Mouse (Mus musculus) lung, embryonic 15.5 days (tissue): Measurements from ENCODE around the gene Olfr1359. TPM values are rescaled to one million over a fixed set of nuclear protein-coding genes. Genes with fewer than 3 reads are reported as not detected.
"Not testable (repeated sequence)": the region's sequence is repeated elsewhere in the genome, so short reads cannot be mapped to it uniquely, and the experiment has no call there.

Experiments used
- ATAC-seq: fragments of 200-750 bp; cut with Nextera tagmentation; 2 replicates; pipeline ENCODE4 v1.8.0; 2017; ENCODE audit warnings: moderate number of reproducible peaks, borderline replicate concordance; ENCODE audit not compliant: low FRiP score, low TSS enrichment; ENCODE audit errors: extremely low read depth
- H3K27ac ChIP-seq: fragments of 300-500 bp; sonication (generic); 2 replicates; pipeline ENCODE4 v1.5.1; 2015; ENCODE audit warnings: moderate library complexity, mild to moderate bottlenecking, inconsistent platforms
- H3K27me3 ChIP-seq: fragments of 300-500 bp; sonication (generic); 2 replicates; pipeline ENCODE4 v1.6.1; 2015; ENCODE audit warnings: inconsistent platforms
- H3K36me3 ChIP-seq: fragments of 300-500 bp; sonication (generic); 2 replicates; pipeline ENCODE4 v1.6.1; 2015; ENCODE audit warnings: inconsistent platforms
- H3K4me1 ChIP-seq: fragments of 300-500 bp; sonication (generic); 2 replicates; pipeline ENCODE4 v1.6.1; 2015; ENCODE audit warnings: inconsistent platforms
- H3K4me2 ChIP-seq: fragments of 300-500 bp; sonication (generic); 2 replicates; pipeline ENCODE4 v1.6.1; 2015; ENCODE audit warnings: inconsistent platforms, mild to moderate bottlenecking, moderate library complexity
- H3K4me3 ChIP-seq: fragments of 300-500 bp; sonication (generic); 2 replicates; pipeline ENCODE4 v1.5.1; 2015; ENCODE audit warnings: mild to moderate bottlenecking, inconsistent platforms
- H3K9ac ChIP-seq: fragments of 300-500 bp; sonication (generic); 2 replicates; pipeline ENCODE4 v1.6.1; 2015; ENCODE audit warnings: inconsistent platforms
- H3K9me3 ChIP-seq: fragments of 300-500 bp; sonication (generic); 2 replicates; pipeline ENCODE4 v1.6.1; 2016; ENCODE audit warnings: inconsistent platforms
- WGBS: fragments of 180-500 bp; shearing (Covaris S2); methylation state at CpG from one replicate; pipeline ENCODE4 v1.1.7; 2015; 5-methylcytosine and 5-hydroxymethylcytosine counted together
- polyA plus RNA-seq: library from polyadenylated mRNA; unstranded; fragments of >200 nt; fragmentation: Nextera tagmentation; extraction: Ambion mirVana; gene quantifications from 2 replicates; pipeline ENCODE4 v1.2.1, GENCODE M21; 2015

The Olfr1359 gene
- polyA plus RNA-seq: not detected in 2 replicates

GRCm38 (mm10) chr13:21697811-21698210 is at the start of gene Olfr1359:
TSS of gene Olfr1359 (plus strand) at chr13:21698111.
- H3K4me2 ChIP-seq: no peak within 1 kb of the TSS
- H3K27ac ChIP-seq: no peak within 1 kb of the TSS
- no peaks in the 10 kb centered on the region for H3K9me3 ChIP-seq
- no peak within 1 kb of the TSS for H3K4me3 ChIP-seq
- H3K9ac ChIP-seq: no peak within 1 kb of the TSS
- no peaks in the 10 kb centered on the region for H3K27me3 ChIP-seq
- no peak for ATAC-seq
- H3K4me1 ChIP-seq: no peaks in the 10 kb centered on the region
- no peaks in the 10 kb centered on the region for H3K36me3 ChIP-seq

- ATAC-seq: no peak
- Histone ChIP-seq H3K36me3 (no peaks in the 10 kb centered on the region), H3K9ac (no peak within 1 kb of the TSS), H3K9me3 (no peaks in the 10 kb centered on the region), H3K27me3 (no peaks in the 10 kb centered on the region), H3K4me3 (no peak within 1 kb of the TSS), H3K4me1 (no peaks in the 10 kb centered on the region), H3K4me2 (no peak within 1 kb of the TSS), H3K27ac (no peak within 1 kb of the TSS)
- 64% methylated on average over 2 of the region's 2 CpGs for WGBS
Observed at GRCm38 (mm10) chr13:21663286-21663685, 34.6 kb upstream of the Olfr1359 start, which contains the start of gene Olfr1361. TSS of gene Olfr1361 (minus strand) at chr13:21663386.

GRCm38 (mm10) chr13:21677305-21677704 is 20.6 kb upstream of the Olfr1359 start, which contains the start of gene Olfr1360:
TSS of gene Olfr1360 (minus strand) at chr13:21677405.
- WGBS: 88% methylated on average over 2 of the region's 2 CpGs
- Histone ChIP-seq H3K27ac (no peak within 1 kb of the TSS), H3K36me3 (no peaks in the 10 kb centered on the region), H3K4me1 (no peaks in the 10 kb centered on the region), H3K27me3 (no peaks in the 10 kb centered on the region), H3K9ac (no peak within 1 kb of the TSS), H3K4me2 (no peak within 1 kb of the TSS), H3K4me3 (no peak within 1 kb of the TSS), H3K9me3 (no peaks in the 10 kb centered on the region)
- ATAC-seq: no peak

- ATAC-seq: no peak
- no peak overlapping the region for H3K9ac ChIP-seq
- 66% methylated on average over 4 of the region's 4 CpGs for WGBS
- no peak overlapping the region for H3K4me3 ChIP-seq
- H3K27ac ChIP-seq: no peak overlapping the region
- H3K4me2 ChIP-seq: no peak overlapping the region
- no peaks in the 10 kb centered on the region for H3K9me3 ChIP-seq
- no peaks in the 10 kb centered on the region for H3K27me3 ChIP-seq
- no peaks in the 10 kb centered on the region for H3K36me3 ChIP-seq
- H3K4me1 ChIP-seq: 0 out of 2 replicates have a peak, but pooled peaks cover 2% of the 10 kb centered on the region
Observed at GRCm38 (mm10) chr13:21706669-21707068, 8.8 kb downstream of the Olfr1359 start.

GRCm38 (mm10) chr13:21710031-21710711 is 12.3 kb downstream of the Olfr1359 start:
- Histone ChIP-seq H3K27ac (peak overlapping the region; percentile 93), H3K4me2 (peak overlapping the region; percentile 61), H3K36me3 (no peaks in the 10 kb centered on the region), H3K9me3 (no peaks in the 10 kb centered on the region), H3K4me3 (peak overlapping the region; percentile 75), H3K27me3 (no peaks in the 10 kb centered on the region), H3K9ac (peak overlapping the region; percentile 55), H3K4me1 (peaks cover 6% of the 10 kb centered on the region)
- under 1% methylated on average over 32 of the region's 32 CpGs for WGBS
- peak; percentile 73; the same call in 1 of the 2 replicates for ATAC-seq

- H3K4me2 ChIP-seq: peak overlapping the region; percentile 61
- no peaks in the 10 kb centered on the region for H3K9me3 ChIP-seq
- peak overlapping the region; percentile 49; the same call in 1 of the 2 replicates for H3K27ac ChIP-seq
- WGBS: under 1% methylated on average over 22 of the region's 22 CpGs
- no peaks in the 10 kb centered on the region for H3K27me3 ChIP-seq
- H3K4me1 ChIP-seq: peaks cover 10% of the 10 kb centered on the region
- peak overlapping the region; percentile 75 for H3K4me3 ChIP-seq
- H3K36me3 ChIP-seq: no peaks in the 10 kb centered on the region
- peak overlapping the region; percentile 39; the same call in 1 of the 2 replicates for H3K9ac ChIP-seq
- peak; percentile 78; the same call in 1 of the 2 replicates for ATAC-seq
Observed at GRCm38 (mm10) chr13:21710821-21711525, 13.1 kb downstream of the Olfr1359 start.

- H3K9me3 ChIP-seq: no peaks in the 10 kb centered on the region
- no peaks in the 10 kb centered on the region for H3K27me3 ChIP-seq
- WGBS: 19% methylated on average over 4 of the region's 4 CpGs
- ATAC-seq: no peak
- peak overlapping the region; percentile 75 for H3K4me3 ChIP-seq
- H3K4me1 ChIP-seq: peaks cover 10% of the 10 kb centered on the region
- no peaks in the 10 kb centered on the region for H3K36me3 ChIP-seq
- H3K4me2 ChIP-seq: peak overlapping the region; percentile 61
- no peak overlapping the region for H3K27ac ChIP-seq
- no peak overlapping the region for H3K9ac ChIP-seq
Observed at GRCm38 (mm10) chr13:21711698-21712097, 13.8 kb downstream of the Olfr1359 start.

- Histone ChIP-seq H3K4me2 (peak overlapping the region; percentile 80), H3K27me3 (no peaks in the 10 kb centered on the region), H3K36me3 (no peaks in the 10 kb centered on the region), H3K4me1 (peaks cover 20% of the 10 kb centered on the region), H3K27ac (peak overlapping the region; percentile 89), H3K4me3 (peak overlapping the region; percentile 34), H3K9me3 (no peaks in the 10 kb centered on the region), H3K9ac (peak overlapping the region; percentile 62)
- WGBS: 0% methylated on average over 7 of the region's 7 CpGs
- no peak for ATAC-seq
Observed at GRCm38 (mm10) chr13:21714725-21715124, 16.8 kb downstream of the Olfr1359 start.

- Histone ChIP-seq H3K27ac (peak overlapping the region; percentile 89), H3K36me3 (no peaks in the 10 kb centered on the region), H3K4me2 (peak overlapping the region; percentile 80), H3K4me3 (peak overlapping the region; percentile 34), H3K4me1 (peaks cover 24% of the 10 kb centered on the region), H3K9ac (peak overlapping the region; percentile 62), H3K27me3 (no peaks in the 10 kb centered on the region), H3K9me3 (no peaks in the 10 kb centered on the region)
- ATAC-seq: no peak
- under 1% methylated on average over 22 of the region's 22 CpGs for WGBS
Observed at GRCm38 (mm10) chr13:21715131-21715863, 17.4 kb downstream of the Olfr1359 start.

GRCm38 (mm10) chr13:21715864-21716539 is 18.1 kb downstream of the Olfr1359 start, which contains the start of the genes Hist1h2bl and Hist1h2ai:
TSS of gene Hist1h2bl (minus strand) at chr13:21716143.
TSS of gene Hist1h2ai (plus strand) at chr13:21716422.
- H3K36me3 ChIP-seq, H3K9me3 ChIP-seq, H3K27me3 ChIP-seq: not testable (repeated sequence)
- peak; percentile 94 for ATAC-seq
- under 1% methylated on average over 36 of the region's 50 CpGs for WGBS
- H3K4me3 ChIP-seq: peak within 1 kb of the TSS; percentile 34
- H3K9ac ChIP-seq: peak within 1 kb of the TSS; percentile 62
- peak within 1 kb of the TSS; percentile 80 for H3K4me2 ChIP-seq
- H3K27ac ChIP-seq: peak within 1 kb of the TSS; percentile 89
- H3K4me1 ChIP-seq: peaks cover 27% of the 10 kb centered on the region
